Mouse (Mus musculus) bone marrow, adult 2 months (tissue): Measurements from ENCODE around the gene Vwf. TPM values are rescaled to one million over a fixed set of nuclear protein-coding genes. Genes with fewer than 3 reads are reported as not detected.
A peak's percentile ranks its signal among the peaks of the same experiment; 100 is the strongest.

Experiments
- H3K27ac ChIP-seq: fragments of 200-500 bp; 2 replicates; pipeline ENCODE4 v1.5.1; 2012; ENCODE audit warnings: low read depth, mild to moderate bottlenecking, control low read depth, inconsistent platforms, low read length; ENCODE audit not compliant: control insufficient read depth, poor library complexity, insufficient read depth
- H3K4me1 ChIP-seq: fragments of 200-500 bp; 2 replicates; pipeline ENCODE4 v1.6.1; 2011; ENCODE audit warnings: low read length; ENCODE audit not compliant: control insufficient read depth, insufficient read depth
- H3K4me3 ChIP-seq: fragments of 200-500 bp; replicated peaks from 2 replicates; pipeline ENCODE3; 2011; ENCODE audit warnings: mild to moderate bottlenecking, low read depth, low read length, control low read depth; ENCODE audit not compliant: control insufficient read depth
- CTCF ChIP-seq: fragments of 200-500 bp; IDR thresholded peaks from 2 replicates; pipeline ENCODE4 v1.5.1; 2011; ENCODE audit warnings: low read length, control low read depth; ENCODE audit not compliant: control insufficient read depth, insufficient read depth
- POLR2A ChIP-seq: fragments of 200-500 bp; IDR thresholded peaks from 2 replicates; pipeline ENCODE4 v1.6.1; 2011; ENCODE audit warnings: low read depth, mild to moderate bottlenecking, control low read depth, low read length, borderline replicate concordance; ENCODE audit not compliant: control insufficient read depth
- WGBS: fragments of 180-500 bp; shearing (Covaris S2); methylation state at CpG from one replicate; pipeline ENCODE4 v1.1.7; 2018; 5-methylcytosine and 5-hydroxymethylcytosine counted together
- polyA plus RNA-seq: library from polyadenylated mRNA; stranded (reverse); fragments of >200 nt; gene quantifications from 2 replicates; pipeline ENCODE4 v1.2.4, GENCODE M21; 2011; ENCODE audit warnings: low replicate concordance; ENCODE audit not compliant: missing spikeins, insufficient read depth, insufficient read length

Vwf gene
- polyA plus RNA-seq, 1 experiment = 147 TPM

- no peak for TF ChIP-seq POLR2A
- no peak for TF ChIP-seq CTCF
- no peak overlapping the region for H3K27ac ChIP-seq
- WGBS = 60% methylated on average over 6 of the region's 6 CpGs
- peaks cover 2% of the 10 kb centered on the region; the same call in 1 of the 2 replicates for H3K4me1 ChIP-seq
- H3K4me3 ChIP-seq = no peak overlapping the region
These were observed 37.1 kb downstream of the Vwf start for GRCm38 (mm10) chr6:125583666-125584065.

- H3K4me1 ChIP-seq = peaks cover 2% of the 10 kb centered on the region; the same call in 1 of the 2 replicates
- WGBS = 90% methylated on average over 15 of the region's 15 CpGs
- no peak overlapping the region for H3K27ac ChIP-seq
- no peak overlapping the region for H3K4me3 ChIP-seq
- no peak for TF ChIP-seq POLR2A
- no peak for TF ChIP-seq CTCF
These were observed 37.7 kb downstream of the Vwf start for GRCm38 (mm10) chr6:125584266-125584665.

GRCm38 (mm10) chr6:125585579-125585978 lies 39.0 kb downstream of the Vwf start:
- Histone ChIP-seq H3K4me3 (no peak overlapping the region), H3K4me1 (peaks cover 2% of the 10 kb centered on the region; the same call in 1 of the 2 replicates), H3K27ac (no peak overlapping the region)
- TF ChIP-seq POLR2A = no peak
- TF ChIP-seq CTCF = no peak
- WGBS = 79% methylated on average over 3 of the region's 3 CpGs

- TF ChIP-seq POLR2A (no peak), CTCF (no peak)
- no peak overlapping the region for H3K27ac ChIP-seq
- H3K4me1 ChIP-seq = peaks cover 2% of the 10 kb centered on the region; the same call in 1 of the 2 replicates
- WGBS = 96% methylated on average over 4 of the region's 4 CpGs
- no peak overlapping the region for H3K4me3 ChIP-seq
These were observed 39.5 kb downstream of the Vwf start for GRCm38 (mm10) chr6:125586042-125586566.

- Histone ChIP-seq H3K4me3 (no peak overlapping the region), H3K27ac (no peak overlapping the region), H3K4me1 (peaks cover 2% of the 10 kb centered on the region; the same call in 1 of the 2 replicates)
- 79% methylated on average over 12 of the region's 12 CpGs for WGBS
- peak; percentile 29; the same call in 1 of the 2 replicates for TF ChIP-seq CTCF
- no peak for TF ChIP-seq POLR2A
These were observed 41.7 kb downstream of the Vwf start for GRCm38 (mm10) chr6:125588241-125588640.

DNA sequence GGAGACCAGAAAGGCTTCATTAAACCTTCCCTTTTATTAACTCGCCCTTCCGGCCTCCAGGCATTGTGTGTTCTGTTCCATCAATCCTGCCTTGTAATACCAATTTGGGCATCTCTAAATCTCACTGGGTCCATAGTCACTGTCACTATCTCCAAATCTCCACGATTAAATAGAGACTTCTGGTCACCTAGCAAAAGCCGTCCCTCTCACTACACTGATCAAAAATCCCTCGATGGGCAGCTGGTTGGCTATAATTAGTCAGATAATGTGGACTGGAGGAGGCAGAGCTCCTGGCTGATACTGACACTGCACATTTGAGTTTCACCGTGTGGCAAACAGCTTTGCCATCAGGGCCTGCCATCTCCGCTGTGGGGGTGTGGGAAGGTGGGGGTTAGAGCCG lies 42.5 kb downstream of the Vwf start:
- H3K4me1 ChIP-seq = peaks cover 2% of the 10 kb centered on the region; the same call in 1 of the 2 replicates
- H3K4me3 ChIP-seq = no peak overlapping the region
- WGBS = 85% methylated on average over 8 of the region's 8 CpGs
- no peak overlapping the region for H3K27ac ChIP-seq
- TF ChIP-seq POLR2A = no peak
- no peak for TF ChIP-seq CTCF

- Histone ChIP-seq H3K4me1 (peaks cover 2% of the 10 kb centered on the region; the same call in 1 of the 2 replicates), H3K4me3 (no peak overlapping the region), H3K27ac (no peak overlapping the region)
- TF ChIP-seq POLR2A (no peak), CTCF (no peak)
- WGBS = 89% methylated on average over 7 of the region's 7 CpGs
These were observed 43.5 kb downstream of the Vwf start for GRCm38 (mm10) chr6:125590056-125590455.

GRCm38 (mm10) chr6:125590471-125590870 lies 43.9 kb downstream of the Vwf start:
- no peak overlapping the region for H3K4me3 ChIP-seq
- TF ChIP-seq POLR2A (no peak), CTCF (no peak)
- H3K27ac ChIP-seq = no peak overlapping the region
- peaks cover 4% of the 10 kb centered on the region; the same call in 1 of the 2 replicates for H3K4me1 ChIP-seq
- 88% methylated on average over 8 of the region's 8 CpGs for WGBS
